Mouse (Mus musculus): ENCODE measurements around the gene Iqsec1.

- TF ChIP-seq EP300 (optimal IDR thresholded peaks at IDR 0.05) = no peak
- TF ChIP-seq CTCF (IDR thresholded peaks at IDR 0.05; ENCODE audit: low read depth) = no peak
Observed at GRCm38 (mm10) chr6:90703782-90704181, 284.7 kb downstream of the Iqsec1 start.

All from stomach, postnatal 0 days (tissue).